Mouse (Mus musculus) erythroid progenitor cell, adult 5-6 weeks (primary cell): ENCODE data around the gene Susd6. TPM values are rescaled to one million over a fixed set of nuclear protein-coding genes. Genes with fewer than 3 reads are reported as not detected.
"Not testable (repeated sequence)": the region's sequence is repeated elsewhere in the genome, so short reads cannot be mapped to it uniquely, and the experiment has no call there.

Experiments used
- ATAC-seq: replicated peaks from 2 replicates; pipeline ENCODE4 v1.8.0; 2016; ENCODE audit warnings: moderate number of reproducible peaks, mild to moderate bottlenecking, moderate TSS enrichment, inconsistent platforms; ENCODE audit not compliant: poor library complexity, low FRiP score, severe bottlenecking
- total RNA-seq, 2 experiments: library from RNA; stranded (forward) in 1 of 2; stranded (reverse) in 1 of 2; fragments of 150-400 nt in 1 of 2; fragments of 186-747, 209-891 nt in 1 of 2; gene quantifications; 2 replicates each; pipeline versions ENCODE4 v1.2.3 to v1.2.4; 2015 to 2017; ENCODE audit warnings: low replicate concordance in 2 of 2

Susd6 gene
- total RNA-seq, 2 experiments from 2014 or later: 39.8 to 67.7 TPM

DNA sequence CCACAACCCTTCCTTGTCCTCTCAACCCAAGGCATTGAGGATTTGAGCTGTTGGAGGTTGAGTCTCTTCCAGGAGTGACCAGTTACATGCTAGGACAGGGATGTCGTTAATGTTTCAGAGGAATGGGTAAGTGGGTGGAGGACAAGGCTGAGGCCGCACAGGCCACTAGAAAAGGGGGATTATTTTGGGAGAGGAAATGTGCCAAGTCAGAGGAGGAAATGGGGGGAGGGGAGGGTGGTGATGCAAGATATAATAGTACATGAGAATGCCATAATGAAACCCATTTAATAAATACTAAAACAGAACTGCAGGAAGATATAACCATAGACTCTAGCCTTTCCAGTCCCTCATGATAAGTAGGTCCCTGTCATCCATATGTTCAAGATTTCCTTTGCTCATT, 19.7 kb downstream of the Susd6 start:
- ATAC-seq: no peak

DNA sequence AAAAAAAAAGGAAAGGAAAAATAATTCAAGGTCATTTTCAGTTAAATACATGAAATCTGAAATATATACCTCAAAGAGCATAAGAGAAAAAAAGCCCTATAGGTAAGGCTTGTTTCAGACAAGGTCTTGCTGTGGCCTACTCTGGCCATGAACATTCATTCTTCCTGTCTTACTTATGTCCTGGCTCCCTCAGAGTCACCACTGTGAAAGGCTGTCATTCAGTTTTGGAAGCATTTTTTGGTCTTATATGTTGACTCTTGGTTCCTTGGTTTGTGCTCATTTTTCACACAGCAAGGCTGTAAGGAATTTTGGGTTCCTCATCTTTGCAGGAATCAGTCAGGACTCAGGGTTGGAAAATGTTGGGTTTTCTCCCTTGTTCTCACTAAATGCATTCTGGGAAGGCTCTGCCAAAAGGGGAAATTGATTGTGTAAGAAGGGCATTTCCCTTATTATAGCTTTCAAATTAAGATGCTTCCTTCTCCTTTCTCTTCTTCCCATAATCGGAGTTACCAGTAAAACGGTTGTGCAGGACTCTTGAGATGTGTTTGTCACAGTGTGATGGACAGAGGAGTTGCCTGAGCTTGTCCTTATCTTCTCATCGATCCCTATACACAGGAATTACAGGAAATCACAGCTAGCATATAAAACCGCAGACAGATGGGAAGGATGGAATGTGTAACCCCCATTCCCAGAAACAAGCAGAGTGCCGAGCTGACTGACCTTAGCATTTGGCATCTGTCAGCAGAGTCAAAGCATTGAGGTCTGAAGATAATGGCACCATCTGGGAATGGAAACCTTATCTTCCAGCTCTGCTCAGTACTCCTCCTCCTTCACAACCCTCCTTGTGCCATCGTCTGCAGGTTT, 21.6 kb downstream of the Susd6 start:
- ATAC-seq: peak; percentile 67; the same call in 1 of the 2 replicates

DNA sequence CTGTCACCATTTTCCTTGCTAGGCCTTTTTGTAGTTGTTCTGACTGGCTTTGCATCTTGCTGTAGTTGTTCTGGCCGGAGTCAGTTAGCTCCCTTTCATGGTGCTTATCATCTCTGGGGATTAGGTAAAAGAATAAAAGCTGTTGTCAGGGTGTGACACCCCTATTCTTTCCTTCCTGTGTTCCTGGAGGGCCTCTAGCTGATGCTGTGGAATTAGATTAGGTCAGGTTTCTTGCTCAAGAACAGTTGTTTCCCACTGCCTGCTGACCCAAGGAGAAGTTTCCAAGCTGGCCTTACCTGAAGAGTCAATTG, 22.2 kb downstream of the Susd6 start:
- no peak for ATAC-seq

DNA sequence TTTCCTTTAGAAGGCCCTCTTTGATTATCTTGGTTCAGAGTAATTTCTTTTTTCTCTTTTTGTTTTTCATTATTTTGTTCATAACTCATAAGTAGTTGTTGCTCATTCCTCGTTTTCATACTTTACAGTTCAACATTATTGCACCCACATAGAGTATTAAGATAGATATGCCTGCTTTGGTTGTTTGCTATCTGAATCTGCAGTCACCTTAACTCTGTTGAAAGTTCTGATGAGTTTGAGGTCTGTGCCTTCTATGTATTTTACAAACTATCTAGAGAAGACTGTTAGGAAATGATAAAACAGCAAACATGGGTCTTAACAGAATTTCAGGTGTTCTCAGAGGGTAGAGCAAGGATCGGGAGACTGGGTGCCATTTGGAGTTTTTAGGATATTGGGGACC, 23.1 kb downstream of the Susd6 start:
- 0 out of 2 replicates have a peak, but pooled peaks have one; percentile 13 for ATAC-seq

DNA sequence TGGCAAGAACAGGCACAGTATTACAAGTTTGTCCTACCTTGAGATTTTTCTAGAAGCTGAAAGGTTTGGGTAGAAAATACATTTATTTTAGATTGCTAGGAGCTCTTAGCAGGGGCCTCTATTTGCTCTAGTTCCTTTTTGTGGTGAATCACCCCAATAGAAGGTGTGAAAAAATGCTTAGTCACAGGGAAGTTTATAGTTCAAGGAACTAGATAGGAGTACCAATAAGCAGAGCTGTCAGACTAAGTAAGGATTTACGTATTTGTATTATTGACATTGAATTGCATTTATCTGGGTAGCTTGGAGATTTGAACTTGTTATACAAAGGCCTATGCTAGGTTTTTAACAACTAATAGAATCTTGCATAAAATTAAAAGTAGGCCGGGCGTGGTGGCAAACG, 23.6 kb downstream of the Susd6 start:
- ATAC-seq: peak; percentile 74

DNA sequence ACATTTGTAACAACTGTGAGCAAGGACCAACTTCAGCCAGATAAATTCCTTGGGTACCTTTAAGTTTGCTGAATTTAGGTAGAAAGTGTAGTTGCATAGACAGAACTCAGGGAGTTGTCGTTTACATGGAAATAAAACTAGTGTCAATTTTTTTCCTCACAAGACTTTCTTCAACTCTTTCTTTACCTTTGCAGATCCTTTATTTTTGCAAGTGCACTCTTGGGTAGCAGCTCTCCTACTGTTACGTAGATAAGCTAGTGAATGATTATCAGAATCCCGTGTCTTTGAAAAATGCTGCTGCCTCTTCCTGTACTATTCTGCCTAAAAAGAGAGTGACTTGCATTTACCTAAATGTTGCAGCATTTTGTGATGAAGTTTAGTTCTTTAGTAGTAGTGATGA, 24.2 kb downstream of the Susd6 start:
- ATAC-seq: no peak

DNA sequence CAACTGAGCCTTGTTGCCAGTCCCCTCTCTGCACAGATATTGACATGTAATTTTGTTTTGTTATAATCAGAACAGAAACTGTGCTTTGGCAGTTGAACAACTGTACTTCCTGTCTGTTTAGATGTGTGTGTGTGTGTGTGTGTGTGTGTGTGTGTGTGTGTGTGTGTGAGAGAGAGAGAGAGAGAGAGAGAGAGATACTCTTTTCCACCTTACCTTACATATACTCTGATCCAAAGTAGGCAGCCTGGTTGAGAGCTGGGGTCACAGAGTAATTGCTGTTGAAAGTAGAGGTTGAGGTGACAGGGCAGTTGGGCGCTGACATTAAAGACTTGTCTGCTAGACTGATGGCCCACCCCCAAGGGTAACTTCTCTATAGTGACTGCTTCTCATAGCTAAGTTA, 25.0 kb downstream of the Susd6 start:
- no peak for ATAC-seq

DNA sequence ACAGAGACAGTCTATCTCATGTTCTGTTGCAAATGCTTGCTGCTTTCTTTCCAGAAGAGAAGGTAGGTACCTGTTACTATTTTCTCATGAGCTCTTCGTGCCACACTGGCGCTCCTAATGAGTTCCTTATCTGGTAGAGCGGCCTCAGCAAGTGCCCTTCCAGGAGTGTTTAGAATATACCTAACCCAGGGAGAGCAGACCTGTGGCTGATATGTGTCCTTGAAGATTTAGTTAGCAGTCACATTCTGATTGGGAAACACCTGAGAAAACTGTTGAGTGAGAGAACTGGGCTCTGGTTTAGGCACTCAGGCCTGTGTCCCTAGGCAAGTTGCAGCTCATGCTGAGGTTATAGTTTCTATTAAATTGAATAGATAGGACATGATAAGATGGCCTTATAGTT, 25.6 kb downstream of the Susd6 start:
- ATAC-seq: no peak

DNA sequence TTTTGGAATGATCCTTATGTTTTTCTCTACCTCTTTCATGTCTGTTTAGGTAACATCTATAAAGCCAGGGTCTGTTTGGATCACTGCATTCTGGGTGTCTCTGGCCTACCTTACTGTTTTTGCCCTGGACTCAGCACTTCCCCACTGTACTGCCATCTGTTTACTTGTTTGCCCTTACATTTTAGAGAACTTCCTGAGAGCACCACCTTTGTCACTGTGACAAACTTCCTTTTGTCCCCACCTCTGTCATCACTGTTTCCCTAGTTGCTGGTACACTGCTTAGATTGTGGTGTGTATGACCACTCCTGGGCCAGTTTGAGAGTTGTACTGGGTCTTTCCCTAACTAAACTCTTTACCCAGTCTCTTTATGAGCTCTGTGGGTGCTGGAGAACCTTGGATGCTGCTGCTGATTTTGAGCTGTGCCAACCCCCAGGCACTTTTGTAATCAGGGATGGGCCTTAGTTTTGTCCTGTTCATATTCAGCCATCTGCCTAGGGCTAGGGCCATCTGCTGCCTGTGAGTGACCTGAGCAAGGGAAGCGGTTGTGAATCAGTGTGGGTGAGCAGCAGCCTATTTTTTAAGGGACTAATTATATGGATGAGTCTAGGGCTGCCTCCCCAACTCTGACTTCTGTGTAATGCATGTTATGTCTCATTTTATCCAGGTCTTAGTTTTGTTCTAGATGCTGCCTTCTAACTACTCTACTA, 26.2 kb downstream of the Susd6 start:
- no peak for ATAC-seq

DNA sequence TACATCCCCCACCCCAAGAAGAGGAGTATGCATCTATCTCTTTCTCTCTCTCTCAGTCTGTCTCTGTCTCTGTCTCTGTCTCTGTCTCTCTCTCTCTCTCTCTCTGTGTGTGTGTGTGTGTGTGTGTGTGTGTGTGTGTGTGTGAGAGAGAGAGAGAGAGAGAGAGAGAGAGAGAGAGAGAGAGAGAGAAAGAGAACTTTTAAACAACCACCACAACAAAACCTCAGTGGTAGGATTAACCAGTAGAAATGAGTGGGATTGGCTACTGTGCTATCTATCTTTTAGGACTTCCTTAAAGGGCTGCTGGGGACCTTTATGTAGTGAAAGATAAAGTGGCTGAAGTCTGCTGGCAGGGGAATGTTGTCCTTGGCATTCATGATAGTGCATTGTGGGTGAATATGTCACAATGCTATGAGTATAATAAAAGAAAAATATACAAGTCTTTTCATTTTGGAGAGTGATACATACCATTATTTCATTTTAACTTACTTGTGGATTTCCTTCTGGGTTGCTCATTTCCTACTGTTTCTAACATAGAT, 27.5 kb downstream of the Susd6 start:
- peak; percentile 54; the same call in 1 of the 2 replicates for ATAC-seq

DNA sequence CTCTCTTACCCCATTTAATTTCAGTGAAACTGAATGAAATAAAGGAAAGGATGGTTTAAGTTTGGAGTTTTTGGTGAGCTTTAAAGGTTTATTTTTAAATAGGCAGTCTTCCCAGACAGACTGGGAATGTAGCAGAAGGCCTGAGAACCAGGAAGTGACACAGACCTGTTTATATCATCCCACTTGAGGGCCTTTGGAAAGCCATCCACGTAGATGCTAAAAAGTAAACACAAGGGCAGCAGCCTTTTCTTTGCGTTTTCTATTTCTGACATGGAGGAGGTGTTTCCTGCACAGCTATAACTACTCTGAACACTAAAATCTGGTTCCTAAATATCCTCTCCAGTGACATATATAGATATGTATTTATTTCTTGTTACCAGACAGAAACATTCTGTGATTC, 28.7 kb downstream of the Susd6 start:
- not testable (repeated sequence) for ATAC-seq

DNA sequence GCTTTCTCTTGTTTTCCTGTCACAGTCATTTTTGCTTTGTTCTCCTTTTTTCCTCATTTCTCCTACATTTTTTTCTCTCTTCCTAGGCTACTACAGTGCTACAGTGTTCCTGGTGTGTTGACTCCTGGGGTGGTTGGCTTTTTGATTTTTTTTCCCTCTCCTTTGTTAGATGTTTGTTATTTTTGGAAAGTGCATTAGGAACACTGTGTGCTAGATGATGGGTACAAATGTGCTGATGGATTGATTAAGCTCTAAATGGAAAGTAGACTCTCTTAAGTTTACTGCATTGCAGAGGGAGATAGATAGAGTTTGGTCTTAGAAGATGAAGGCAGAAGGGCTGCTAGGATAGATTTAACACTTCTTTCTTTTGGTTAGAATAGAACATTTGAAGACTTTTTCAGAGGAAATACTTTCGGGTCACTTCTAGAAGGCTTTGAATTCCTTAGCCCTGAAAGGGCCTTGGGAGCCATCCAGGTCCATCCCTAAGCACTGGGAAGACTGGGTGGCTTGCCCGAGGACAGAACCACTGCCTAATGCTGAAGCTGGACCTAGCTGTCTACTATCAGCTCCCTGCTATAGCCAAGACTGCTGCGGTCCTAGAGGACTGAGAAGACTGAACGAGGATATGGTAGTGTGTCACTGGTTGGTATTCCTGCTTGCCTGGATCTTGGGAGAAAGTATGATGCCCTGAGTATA, 31.1 kb downstream of the Susd6 start:
- no peak for ATAC-seq

DNA sequence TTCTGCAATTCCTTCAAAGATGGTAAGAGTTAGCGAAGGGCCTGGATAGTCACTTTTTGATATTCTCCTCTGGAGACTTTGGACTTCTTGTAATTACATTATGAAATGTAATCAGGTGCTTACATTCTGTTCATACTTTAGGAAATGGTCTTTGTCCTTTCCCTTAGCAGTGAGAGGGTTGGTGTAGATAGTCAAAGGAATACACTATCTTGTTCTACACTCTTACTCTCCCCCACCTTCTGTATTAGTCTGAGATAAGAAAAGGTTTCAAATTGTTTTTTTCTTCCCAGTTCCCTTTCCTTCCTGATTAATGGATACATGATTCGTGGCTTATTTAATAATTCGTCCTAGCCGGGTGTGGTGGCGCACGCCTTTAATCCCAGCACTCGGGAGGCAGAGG, 32.2 kb downstream of the Susd6 start:
- no peak for ATAC-seq

DNA sequence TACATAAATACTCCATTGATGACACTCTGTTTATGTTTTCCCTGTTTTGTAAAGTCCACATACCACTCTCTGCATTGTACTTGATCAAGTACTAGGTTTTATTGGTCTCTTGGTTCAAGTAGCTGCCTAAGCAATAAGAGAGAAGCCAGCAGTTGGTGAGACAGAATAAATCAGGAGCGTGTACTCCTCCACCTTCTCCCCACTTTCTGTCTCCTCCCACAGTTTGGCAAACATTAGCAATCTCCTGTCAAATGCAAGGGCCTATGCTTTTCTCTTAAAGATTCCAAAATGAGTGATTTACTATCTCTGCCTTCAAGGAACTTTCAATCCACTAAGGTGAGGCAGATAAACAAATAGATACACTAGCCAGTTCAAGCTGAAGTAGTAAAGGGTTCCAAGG, 33.9 kb downstream of the Susd6 start:
- ATAC-seq: no peak

DNA sequence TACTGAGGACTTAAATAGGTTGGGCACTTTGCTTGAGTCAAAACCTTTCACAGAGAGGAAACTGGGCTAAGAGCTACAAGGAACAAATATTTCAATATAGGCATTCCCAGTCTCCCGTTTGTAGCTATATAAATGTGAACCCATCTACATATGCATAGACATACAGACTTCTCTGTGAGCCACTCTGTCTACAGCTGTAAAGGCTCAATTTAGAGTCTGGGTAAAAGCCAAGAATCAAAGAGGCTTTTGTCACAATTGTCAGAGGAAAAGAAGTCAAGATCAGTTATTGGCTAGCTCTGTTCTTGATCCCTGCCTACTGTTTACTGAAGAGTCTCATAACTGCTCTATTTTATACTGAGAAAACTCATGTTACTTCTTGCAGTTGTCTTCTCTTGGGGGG, 36.1 kb downstream of the Susd6 start:
- ATAC-seq: no peak

DNA sequence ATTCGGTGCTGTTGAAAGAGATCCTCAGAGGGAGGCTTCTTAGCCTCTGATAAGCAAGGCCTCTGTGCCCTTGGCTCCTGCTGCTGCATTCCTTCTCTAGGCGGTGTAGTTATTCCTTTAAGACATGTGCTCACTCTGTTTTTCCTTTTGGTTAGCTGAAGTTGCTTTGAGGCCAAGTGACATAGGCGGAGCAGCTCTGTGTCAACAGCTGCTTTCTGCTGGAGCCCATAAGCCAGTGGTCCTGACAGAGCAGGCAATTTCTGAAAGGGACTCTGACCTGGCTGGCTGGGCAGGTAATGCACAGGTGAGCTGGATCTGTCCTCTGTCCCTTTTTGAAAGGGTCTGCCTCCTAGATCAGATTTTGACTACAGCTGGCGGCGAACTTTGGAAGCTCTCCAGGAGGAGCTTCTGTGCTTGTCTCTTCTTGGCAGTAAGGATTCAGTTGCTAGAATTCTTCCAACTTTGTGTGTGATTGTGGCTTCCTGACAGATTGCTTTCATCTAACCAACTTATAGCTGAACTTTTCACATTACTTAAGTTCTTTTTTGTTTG, 37.2 kb downstream of the Susd6 start:
- no peak for ATAC-seq

DNA sequence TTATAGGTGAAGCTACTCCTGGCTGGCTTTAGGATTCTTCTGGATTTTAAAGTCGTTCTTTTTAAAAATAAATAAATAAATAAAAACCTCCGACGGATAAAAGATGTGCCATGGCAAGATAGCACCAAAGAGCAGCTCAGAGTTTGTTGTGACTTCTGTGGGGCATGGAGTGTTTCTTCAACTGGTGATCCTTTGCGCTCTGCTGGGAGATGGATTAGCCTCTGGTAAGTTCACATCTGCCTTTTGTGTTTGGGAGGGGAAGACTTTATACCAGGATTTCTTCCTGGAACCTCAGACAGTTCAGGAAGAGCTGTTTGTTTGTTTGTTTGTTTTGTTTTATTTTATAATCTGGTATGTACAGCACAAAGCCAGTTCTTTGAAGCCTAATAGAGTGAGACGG, 37.7 kb downstream of the Susd6 start:
- ATAC-seq: no peak

DNA sequence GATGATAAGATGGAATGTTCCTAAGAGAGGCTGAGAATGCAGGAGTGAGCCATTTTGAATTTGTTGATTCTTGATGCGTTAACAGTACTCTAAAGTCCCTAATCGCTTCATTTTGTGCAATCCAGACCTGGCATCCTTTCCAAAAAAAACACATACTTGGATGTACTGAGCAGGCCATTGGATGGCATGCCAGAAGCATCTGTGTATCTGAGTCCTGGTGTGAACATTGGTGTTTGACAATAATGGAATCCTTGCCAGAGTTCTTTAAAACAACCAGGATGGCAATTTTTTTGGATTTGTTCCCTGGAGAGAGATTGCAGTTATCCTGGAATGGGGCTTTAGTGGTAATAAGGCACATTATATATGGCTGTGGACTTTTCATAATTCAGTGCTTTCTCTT, 38.6 kb downstream of the Susd6 start:
- ATAC-seq: no peak

DNA sequence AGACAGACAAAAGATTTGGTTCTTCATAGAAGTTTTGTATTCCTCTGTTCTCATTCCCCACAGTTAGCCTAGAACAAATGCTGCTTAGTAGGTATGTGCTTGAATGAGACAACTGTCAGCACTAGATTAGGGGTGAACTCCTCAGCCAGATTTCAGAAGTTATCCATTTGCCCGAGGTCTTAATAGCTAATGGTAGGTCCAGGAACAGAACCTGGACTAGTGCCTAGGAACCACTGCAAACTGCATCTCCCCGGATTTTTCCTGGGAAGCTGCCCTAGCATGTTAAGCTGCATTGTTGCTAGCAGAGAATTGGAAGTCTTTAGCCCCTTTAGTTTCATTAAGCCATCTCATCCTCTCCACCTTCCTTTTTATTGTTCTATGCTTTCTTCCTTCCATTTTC, 39.9 kb downstream of the Susd6 start:
- no peak for ATAC-seq

DNA sequence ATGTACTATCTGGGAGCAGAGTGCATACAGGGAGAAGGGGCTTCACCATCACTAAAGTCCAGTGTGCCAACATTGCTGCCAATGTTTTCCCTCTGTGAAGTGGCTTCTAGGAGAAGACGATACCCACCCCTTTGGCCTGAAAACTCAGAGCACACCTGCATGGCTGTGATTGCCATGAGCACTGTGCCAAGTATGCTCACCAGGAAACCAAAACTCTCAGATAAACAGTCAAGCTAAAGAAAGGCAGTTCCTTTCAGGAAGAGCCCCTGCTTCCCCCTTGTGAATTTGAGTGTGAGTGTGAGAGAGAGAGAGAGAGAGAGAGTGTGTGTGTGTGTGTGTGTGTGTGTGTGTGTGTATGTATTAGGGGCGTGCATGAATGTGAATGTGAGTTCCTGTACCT, 40.5 kb downstream of the Susd6 start:
- no peak for ATAC-seq
